Mouse (Mus musculus): Measurements from ENCODE around the gene Zcchc13. TPM values are rescaled to one million over a fixed set of nuclear protein-coding genes. Genes with fewer than 3 reads are reported as not detected.

Gene Zcchc13
- polyA plus RNA-seq, 1 experiment from 2014 or later = not detected

DNA sequence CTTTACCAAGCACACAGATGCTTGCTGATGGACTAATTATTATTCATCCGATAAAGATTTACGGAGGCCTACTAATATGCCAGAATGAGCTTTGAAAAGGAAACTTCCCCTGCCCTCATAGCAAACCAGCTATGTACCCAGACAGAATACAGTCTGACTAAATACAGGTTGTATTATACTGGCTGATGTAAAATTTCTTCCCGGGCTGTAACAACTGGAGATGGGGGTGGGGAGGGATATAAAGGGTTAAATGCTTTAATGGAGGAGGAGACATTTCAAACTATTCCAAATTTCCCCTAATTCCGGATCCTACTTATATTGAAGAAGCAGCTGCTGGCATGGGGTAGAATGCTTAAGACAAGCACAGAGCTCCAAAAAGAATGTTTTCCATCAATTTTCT, 14.9 kb upstream of the Zcchc13 start:
- WGBS (ENCODE audit: insufficient replicate concordance) = 77% methylated on average over 4 of the region's 4 CpGs
- Histone ChIP-seq H3K36me3 (ENCODE audit: control insufficient read depth, insufficient read depth, low read length) (no peaks in the 10 kb centered on the region; the same call in 1 of the 2 replicates), H3K27ac (ENCODE audit: low read depth, low read length) (no peak overlapping the region), H3K4me3 (ENCODE audit: low read depth, low read length) (peak overlapping the region; percentile 51; the same call in 1 of the 2 replicates), H3K27me3 (ENCODE audit: control insufficient read depth, insufficient read depth, low read length) (no peaks in the 10 kb centered on the region), H3K9ac (ENCODE audit: low read depth, low read length) (no peak overlapping the region), H3K4me2 (peak overlapping the region; percentile 64), H3K9me3 (replicated peaks; ENCODE audit: control insufficient read depth, low read length) (no peaks in the 10 kb centered on the region), H3K4me1 (ENCODE audit: control insufficient read depth, insufficient read depth, low read length) (no peaks in the 10 kb centered on the region)
- no peak for ATAC-seq (replicated peaks; ENCODE audit: insufficient number of reproducible peaks, low FRiP score, low TSS enrichment)

DNA sequence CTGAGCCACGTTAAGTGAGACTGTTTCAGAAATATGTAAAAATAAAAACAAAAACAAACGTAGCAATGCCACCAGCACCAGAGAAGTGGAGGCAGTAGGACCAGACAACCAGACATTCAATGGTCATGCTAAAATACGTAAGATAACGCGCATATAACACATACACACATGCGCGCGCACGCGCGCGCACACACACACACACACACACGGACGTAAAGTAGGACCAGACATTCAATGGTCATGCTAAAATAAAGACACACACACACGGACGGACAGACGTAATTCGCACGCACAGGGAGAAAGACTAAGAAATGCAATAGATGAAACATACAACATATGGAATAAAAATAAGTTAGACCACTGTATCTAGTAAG, 14.2 kb upstream of the Zcchc13 start:
- Histone ChIP-seq H3K4me2 (peak overlapping the region; percentile 64), H3K4me1 (ENCODE audit: control insufficient read depth, insufficient read depth, low read length) (no peaks in the 10 kb centered on the region), H3K4me3 (ENCODE audit: low read depth, low read length) (peak overlapping the region; percentile 51), H3K9me3 (replicated peaks; ENCODE audit: control insufficient read depth, low read length) (no peaks in the 10 kb centered on the region), H3K27me3 (ENCODE audit: control insufficient read depth, insufficient read depth, low read length) (no peaks in the 10 kb centered on the region), H3K9ac (ENCODE audit: low read depth, low read length) (peak overlapping the region; percentile 70), H3K27ac (ENCODE audit: low read depth, low read length) (peak overlapping the region; percentile 89), H3K36me3 (ENCODE audit: control insufficient read depth, insufficient read depth, low read length) (no peaks in the 10 kb centered on the region; the same call in 1 of the 2 replicates)
- no peak for ATAC-seq (replicated peaks; ENCODE audit: insufficient number of reproducible peaks, low FRiP score, low TSS enrichment)
- WGBS (ENCODE audit: insufficient replicate concordance) = 38% methylated on average over 19 of the region's 19 CpGs

DNA sequence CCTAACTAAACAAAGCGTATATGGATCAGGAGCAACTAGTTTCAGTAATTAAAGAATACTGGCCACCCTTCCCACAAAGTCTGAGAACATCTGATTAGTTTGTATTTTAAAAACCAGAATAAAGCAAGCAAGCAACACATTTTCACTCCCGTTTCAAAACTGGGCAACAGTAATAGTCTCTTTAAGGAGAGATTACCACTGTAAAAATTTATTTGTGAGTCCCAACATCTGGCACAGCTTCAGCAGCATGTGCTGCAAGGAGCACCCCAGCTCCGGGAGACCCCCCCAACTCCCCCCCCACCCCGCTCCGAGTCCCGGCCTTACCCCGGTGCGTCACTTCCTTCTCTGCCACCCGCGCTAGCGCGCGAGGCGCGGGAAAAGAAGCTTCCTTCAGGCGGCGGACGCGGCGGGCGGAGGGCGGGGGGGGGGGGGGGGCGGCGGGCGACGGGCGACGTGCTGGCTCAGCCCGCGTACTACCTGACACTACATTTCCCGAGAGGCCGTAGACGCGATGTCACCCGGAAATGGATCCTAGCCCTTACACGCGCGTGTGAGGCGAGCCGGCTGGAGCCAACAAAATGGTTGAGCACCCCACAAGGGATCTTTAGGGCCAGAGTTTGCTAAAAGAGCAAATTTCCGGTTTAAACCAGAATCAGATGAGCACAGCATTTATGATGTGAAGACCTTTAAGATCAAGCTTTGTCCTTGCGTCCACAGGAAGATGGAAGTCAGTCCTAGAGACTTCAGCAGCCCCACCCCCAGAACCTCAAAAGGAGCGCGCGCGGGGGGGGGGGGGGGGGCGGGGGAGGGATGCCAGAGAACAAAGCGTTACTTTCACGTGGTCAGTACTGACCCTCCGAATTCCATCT, 13.6 kb upstream of the Zcchc13 start:
- H3K36me3 ChIP-seq (ENCODE audit: control insufficient read depth, insufficient read depth, low read length) = no peaks in the 10 kb centered on the region; the same call in 1 of the 2 replicates
- H3K4me2 ChIP-seq = peak overlapping the region; percentile 64
- peak; percentile 93 for ATAC-seq (replicated peaks; ENCODE audit: insufficient number of reproducible peaks, low FRiP score, low TSS enrichment)
- no peaks in the 10 kb centered on the region for H3K4me1 ChIP-seq (ENCODE audit: control insufficient read depth, insufficient read depth, low read length)
- peak overlapping the region; percentile 89 for H3K27ac ChIP-seq (ENCODE audit: low read depth, low read length)
- no peaks in the 10 kb centered on the region for H3K9me3 ChIP-seq (replicated peaks; ENCODE audit: control insufficient read depth, low read length)
- peak overlapping the region; percentile 70 for H3K9ac ChIP-seq (ENCODE audit: low read depth, low read length)
- 1% methylated on average over 27 of the region's 50 CpGs for WGBS (ENCODE audit: insufficient replicate concordance)
- peak overlapping the region; percentile 51 for H3K4me3 ChIP-seq (ENCODE audit: low read depth, low read length)
- H3K27me3 ChIP-seq (ENCODE audit: control insufficient read depth, insufficient read depth, low read length) = no peaks in the 10 kb centered on the region

DNA sequence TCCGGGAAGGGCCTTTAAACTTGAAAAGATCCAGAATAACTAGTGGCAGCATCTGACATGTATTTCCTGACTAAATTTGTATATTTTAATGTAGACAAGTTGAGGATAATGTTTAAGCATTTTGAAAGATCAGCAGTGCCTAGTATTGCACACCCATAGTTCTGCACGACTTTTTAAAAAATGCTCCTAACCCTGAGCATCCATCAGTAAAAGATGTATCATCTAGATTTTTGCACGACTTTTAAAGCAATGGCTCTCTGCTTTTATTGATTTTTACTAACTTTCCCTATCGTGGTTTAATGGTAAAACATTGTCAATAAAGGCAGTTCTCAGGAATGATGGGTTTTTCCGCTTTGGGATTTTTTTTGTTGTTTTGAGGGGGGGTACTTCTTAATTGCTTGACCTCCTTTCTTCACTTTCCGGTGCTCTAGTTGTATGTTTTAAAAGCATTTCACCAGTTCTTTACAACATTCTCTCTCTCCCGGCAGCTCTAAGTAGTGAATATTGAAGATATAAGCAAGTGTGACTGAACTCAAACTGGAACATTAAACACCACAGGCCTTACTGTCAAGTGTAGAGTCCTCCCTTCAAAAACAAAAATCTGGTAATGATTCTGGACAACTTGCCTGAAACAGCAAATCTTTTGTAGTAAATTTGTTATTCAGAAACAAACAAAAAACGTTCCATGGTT, 12.8 kb upstream of the Zcchc13 start:
- no peaks in the 10 kb centered on the region for H3K4me1 ChIP-seq (ENCODE audit: control insufficient read depth, insufficient read depth, low read length)
- WGBS (ENCODE audit: insufficient replicate concordance) = 29% methylated on average over 8 of the region's 8 CpGs
- peak overlapping the region; percentile 51 for H3K4me3 ChIP-seq (ENCODE audit: low read depth, low read length)
- peak overlapping the region; percentile 64 for H3K4me2 ChIP-seq
- H3K9ac ChIP-seq (ENCODE audit: low read depth, low read length) = peak overlapping the region; percentile 70; the same call in 1 of the 2 replicates
- H3K27ac ChIP-seq (ENCODE audit: low read depth, low read length) = peak overlapping the region; percentile 89
- H3K36me3 ChIP-seq (ENCODE audit: control insufficient read depth, insufficient read depth, low read length) = no peaks in the 10 kb centered on the region; the same call in 1 of the 2 replicates
- no peaks in the 10 kb centered on the region for H3K27me3 ChIP-seq (ENCODE audit: control insufficient read depth, insufficient read depth, low read length)
- no peaks in the 10 kb centered on the region for H3K9me3 ChIP-seq (replicated peaks; ENCODE audit: control insufficient read depth, low read length)
- no peak for ATAC-seq (replicated peaks; ENCODE audit: insufficient number of reproducible peaks, low FRiP score, low TSS enrichment)

DNA sequence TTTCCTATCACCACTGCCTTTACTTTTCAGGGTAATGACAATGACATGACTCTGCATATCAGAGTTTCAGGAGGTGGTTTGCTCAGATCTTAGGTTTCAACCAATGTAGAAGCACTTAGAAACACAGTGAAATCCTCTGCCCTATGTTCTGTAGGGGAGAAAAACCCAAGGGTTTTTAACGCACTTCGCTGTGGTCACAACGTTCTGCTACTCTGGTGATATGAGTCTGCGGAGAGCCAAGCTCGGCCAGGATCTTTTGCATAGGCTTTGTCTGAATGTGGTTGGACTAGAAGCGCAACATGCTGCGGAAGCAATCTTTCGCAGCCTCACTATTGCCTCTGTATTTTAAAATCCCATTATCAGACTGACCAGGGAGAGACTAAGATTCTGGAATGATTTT, 8.6 kb upstream of the Zcchc13 start:
- Histone ChIP-seq H3K27ac (ENCODE audit: low read depth, low read length) (peak overlapping the region; percentile 91), H3K4me1 (ENCODE audit: control insufficient read depth, insufficient read depth, low read length) (no peaks in the 10 kb centered on the region), H3K4me2 (peak overlapping the region; percentile 77), H3K9ac (ENCODE audit: low read depth, low read length) (peak overlapping the region; percentile 84), H3K27me3 (ENCODE audit: control insufficient read depth, insufficient read depth, low read length) (no peaks in the 10 kb centered on the region), H3K36me3 (ENCODE audit: control insufficient read depth, insufficient read depth, low read length) (no peaks in the 10 kb centered on the region), H3K4me3 (ENCODE audit: low read depth, low read length) (peak overlapping the region; percentile 56), H3K9me3 (replicated peaks; ENCODE audit: control insufficient read depth, low read length) (no peaks in the 10 kb centered on the region)
- ATAC-seq (replicated peaks; ENCODE audit: insufficient number of reproducible peaks, low FRiP score, low TSS enrichment) = no peak
- 5% methylated on average over 8 of the region's 8 CpGs for WGBS (ENCODE audit: insufficient replicate concordance)

DNA sequence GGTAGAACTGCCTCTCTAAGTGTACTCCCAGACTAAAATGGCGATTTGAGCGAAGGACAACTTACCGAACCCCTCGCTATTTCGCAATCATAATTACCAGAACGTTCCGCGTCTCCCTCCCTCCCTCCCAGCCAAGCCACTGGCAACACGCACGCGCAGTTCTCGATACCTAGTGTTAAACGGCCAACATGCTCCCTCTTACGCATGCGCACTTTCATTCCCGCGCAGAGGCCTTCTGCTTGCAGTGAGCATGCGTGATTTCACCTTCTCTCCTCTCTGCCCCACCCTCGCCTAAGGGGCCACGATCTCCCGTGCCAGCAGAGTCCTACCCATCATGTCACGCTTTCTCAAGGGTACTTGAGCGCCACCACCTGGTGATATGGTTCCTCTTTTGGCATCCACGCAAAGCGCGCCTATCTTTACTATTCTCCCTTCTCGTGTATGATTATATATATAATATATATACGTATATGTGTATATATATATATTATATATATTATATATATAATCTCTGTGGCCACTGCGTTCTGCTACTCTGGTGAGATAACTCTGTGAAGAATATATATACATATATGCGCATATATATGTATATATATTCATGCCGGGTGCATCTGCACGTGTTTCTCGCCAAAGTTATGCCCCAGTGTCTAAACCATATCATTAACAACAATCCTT, 8.0 kb upstream of the Zcchc13 start:
- no peaks in the 10 kb centered on the region for H3K4me1 ChIP-seq (ENCODE audit: control insufficient read depth, insufficient read depth, low read length)
- peak overlapping the region; percentile 77 for H3K4me2 ChIP-seq
- H3K36me3 ChIP-seq (ENCODE audit: control insufficient read depth, insufficient read depth, low read length) = no peaks in the 10 kb centered on the region
- no peaks in the 10 kb centered on the region for H3K9me3 ChIP-seq (replicated peaks; ENCODE audit: control insufficient read depth, low read length)
- 1% methylated on average over 33 of the region's 33 CpGs for WGBS (ENCODE audit: insufficient replicate concordance)
- H3K9ac ChIP-seq (ENCODE audit: low read depth, low read length) = peak overlapping the region; percentile 84
- ATAC-seq (replicated peaks; ENCODE audit: insufficient number of reproducible peaks, low FRiP score, low TSS enrichment) = peak; percentile 97
- H3K27ac ChIP-seq (ENCODE audit: low read depth, low read length) = peak overlapping the region; percentile 91
- no peaks in the 10 kb centered on the region for H3K27me3 ChIP-seq (ENCODE audit: control insufficient read depth, insufficient read depth, low read length)
- H3K4me3 ChIP-seq (ENCODE audit: low read depth, low read length) = peak overlapping the region; percentile 56

DNA sequence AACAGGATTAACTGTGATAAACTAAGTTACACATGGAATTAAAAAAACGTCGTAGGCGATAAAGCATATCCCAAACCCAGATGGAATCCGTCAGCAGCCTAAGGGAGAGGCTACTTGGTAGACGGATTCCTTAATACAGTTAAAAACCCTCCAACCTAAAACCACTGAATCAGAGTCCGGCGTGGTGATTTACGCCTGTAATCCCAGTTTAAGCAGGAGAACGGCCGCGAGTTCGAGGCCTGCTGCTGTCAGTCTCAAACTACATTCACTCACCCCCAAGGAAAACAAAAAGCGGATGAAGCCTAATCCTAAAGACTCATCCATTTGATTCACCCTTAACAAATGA, 7.5 kb upstream of the Zcchc13 start:
- Histone ChIP-seq H3K9ac (ENCODE audit: low read depth, low read length) (peak overlapping the region; percentile 70), H3K36me3 (ENCODE audit: control insufficient read depth, insufficient read depth, low read length) (no peaks in the 10 kb centered on the region), H3K4me2 (peak overlapping the region; percentile 77), H3K9me3 (replicated peaks; ENCODE audit: control insufficient read depth, low read length) (no peaks in the 10 kb centered on the region), H3K27me3 (ENCODE audit: control insufficient read depth, insufficient read depth, low read length) (no peaks in the 10 kb centered on the region), H3K4me3 (ENCODE audit: low read depth, low read length) (peak overlapping the region; percentile 56), H3K27ac (ENCODE audit: low read depth, low read length) (no peak overlapping the region; the same call in 1 of the 2 replicates), H3K4me1 (ENCODE audit: control insufficient read depth, insufficient read depth, low read length) (no peaks in the 10 kb centered on the region)
- no peak for ATAC-seq (replicated peaks; ENCODE audit: insufficient number of reproducible peaks, low FRiP score, low TSS enrichment)
- 4% methylated on average over 13 of the region's 13 CpGs for WGBS (ENCODE audit: insufficient replicate concordance)

DNA sequence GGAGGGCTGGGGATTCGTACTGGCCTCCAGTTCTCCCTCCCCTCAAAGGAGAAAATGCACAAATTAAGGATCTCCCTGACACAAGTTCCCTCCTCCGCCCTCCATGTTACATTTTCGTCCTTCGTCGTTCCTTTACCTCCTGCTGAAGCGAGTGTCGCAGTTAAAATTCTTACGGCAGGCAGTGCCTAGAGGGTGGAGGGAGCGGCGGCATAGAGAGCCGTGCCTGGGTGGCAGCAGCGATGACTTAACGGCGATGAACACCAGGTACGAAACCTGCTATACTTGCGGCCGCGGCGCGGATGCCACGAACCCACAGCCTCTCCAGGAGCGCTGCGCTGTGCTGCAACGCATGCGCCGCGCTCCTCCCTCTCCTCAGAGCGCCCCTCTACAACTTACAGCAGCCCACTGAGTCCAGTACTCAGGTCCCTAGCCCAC, 7.0 kb upstream of the Zcchc13 start:
- no peaks in the 10 kb centered on the region for H3K9me3 ChIP-seq (replicated peaks; ENCODE audit: control insufficient read depth, low read length)
- peak overlapping the region; percentile 77 for H3K4me2 ChIP-seq
- under 1% methylated on average over 28 of the region's 28 CpGs for WGBS (ENCODE audit: insufficient replicate concordance)
- H3K27me3 ChIP-seq (ENCODE audit: control insufficient read depth, insufficient read depth, low read length) = no peaks in the 10 kb centered on the region
- no peaks in the 10 kb centered on the region for H3K4me1 ChIP-seq (ENCODE audit: control insufficient read depth, insufficient read depth, low read length)
- H3K9ac ChIP-seq (ENCODE audit: low read depth, low read length) = peak overlapping the region; percentile 70
- H3K36me3 ChIP-seq (ENCODE audit: control insufficient read depth, insufficient read depth, low read length) = no peaks in the 10 kb centered on the region
- peak overlapping the region; percentile 12; the same call in 1 of the 2 replicates for H3K27ac ChIP-seq (ENCODE audit: low read depth, low read length)
- peak overlapping the region; percentile 56 for H3K4me3 ChIP-seq (ENCODE audit: low read depth, low read length)
- ATAC-seq (replicated peaks; ENCODE audit: insufficient number of reproducible peaks, low FRiP score, low TSS enrichment) = no peak
